Mouse (Mus musculus) heart, embryonic 13.5 days (tissue): ENCODE results near the gene Cp. TPM values are rescaled to one million over a fixed set of nuclear protein-coding genes. Genes with fewer than 3 reads are reported as not detected.
A peak's percentile ranks its signal among the peaks of the same experiment; 100 is the strongest.
"Not testable (repeated sequence)": the region's sequence is repeated elsewhere in the genome, so short reads cannot be mapped to it uniquely, and the experiment has no call there.

Experiments used
- ATAC-seq: fragments of 200-750 bp; cut with Nextera tagmentation; 2 replicates; pipeline ENCODE4 v1.8.0; 2017; ENCODE audit warnings: moderate TSS enrichment; ENCODE audit not compliant: insufficient number of reproducible peaks, low FRiP score, low TSS enrichment; ENCODE audit errors: extremely low read depth
- H3K27ac ChIP-seq: fragments of 300-500 bp; sonication (generic); replicated peaks from 2 replicates; pipeline ENCODE4 v1.5.1; 2015; ENCODE audit warnings: moderate library complexity, mild to moderate bottlenecking, inconsistent platforms
- H3K27me3 ChIP-seq: fragments of 300-500 bp; sonication (generic); replicated peaks from 2 replicates; pipeline ENCODE4 v1.6.1; 2015; ENCODE audit warnings: mild to moderate bottlenecking, inconsistent platforms
- H3K36me3 ChIP-seq: fragments of 300-500 bp; sonication (generic); 2 replicates; pipeline ENCODE4 v1.6.1; 2015; ENCODE audit warnings: mild to moderate bottlenecking, inconsistent platforms
- H3K4me1 ChIP-seq: fragments of 300-500 bp; sonication (generic); 2 replicates; pipeline ENCODE4 v1.6.1; 2015; ENCODE audit warnings: inconsistent platforms
- H3K4me2 ChIP-seq: fragments of 300-500 bp; sonication (generic); 2 replicates; pipeline ENCODE4 v1.6.1; 2015; ENCODE audit warnings: inconsistent platforms, mild to moderate bottlenecking, moderate library complexity
- H3K4me3 ChIP-seq: fragments of 300-500 bp; sonication (generic); 2 replicates; pipeline ENCODE4 v1.5.1; 2015; ENCODE audit warnings: moderate library complexity, mild to moderate bottlenecking, inconsistent platforms
- H3K9ac ChIP-seq: fragments of 300-500 bp; sonication (generic); 2 replicates; pipeline ENCODE4 v1.6.1; 2015; ENCODE audit warnings: inconsistent platforms, mild to moderate bottlenecking, moderate library complexity
- H3K9me3 ChIP-seq: fragments of 300-500 bp; sonication (generic); 2 replicates; pipeline ENCODE4 v1.6.1; 2016; ENCODE audit warnings: inconsistent platforms
- WGBS: fragments of 180-500 bp; shearing (Covaris S2); methylation state at CpG from one replicate; pipeline ENCODE4 v1.1.7; 2015; ENCODE audit warnings: mixed read lengths; 5-methylcytosine and 5-hydroxymethylcytosine counted together
- polyA plus RNA-seq: library from polyadenylated mRNA; unstranded; fragments of >200 nt; fragmentation: Nextera tagmentation; extraction: Ambion mirVana; gene quantifications from 2 replicates; pipeline ENCODE4 v1.2.1, GENCODE M21; 2015

The Cp gene
- polyA plus RNA-seq, result 0.79 and 1.3 TPM in 2 replicates

DNA sequence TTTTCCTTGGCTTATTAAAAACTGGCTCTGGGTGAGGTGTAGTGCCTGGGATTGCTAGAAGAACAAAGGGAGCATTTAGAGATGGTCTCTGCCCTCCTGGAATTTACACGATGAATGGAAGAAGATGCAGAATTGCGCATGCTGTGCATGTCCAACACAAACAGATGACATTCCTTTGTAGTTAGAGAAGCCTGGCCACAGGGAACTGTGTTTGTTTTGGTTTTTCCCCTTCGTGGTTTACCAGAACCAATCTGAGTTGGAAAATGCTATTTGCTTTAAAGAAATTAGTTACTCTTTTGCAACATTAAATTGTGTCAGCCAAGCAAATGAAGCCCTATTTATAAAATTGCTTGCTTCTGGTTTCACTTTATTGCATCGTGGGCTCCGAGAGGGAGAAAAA is at the start of gene Cp:
Cp (plus strand) TSS at position 170 of the 400 bp plus-strand sequence.
- H3K9ac ChIP-seq, result no peak within 1 kb of the TSS
- H3K4me3 ChIP-seq, result no peak within 1 kb of the TSS
- H3K4me1 ChIP-seq, result peaks cover 56% of the 10 kb centered on the region
- no peaks in the 10 kb centered on the region for H3K36me3 ChIP-seq
- H3K27me3 ChIP-seq, result no peaks in the 10 kb centered on the region
- H3K9me3 ChIP-seq, result no peaks in the 10 kb centered on the region
- peak within 1 kb of the TSS; percentile 33; the same call in 1 of the 2 replicates for H3K27ac ChIP-seq
- peak within 1 kb of the TSS; percentile 10; the same call in 1 of the 2 replicates for H3K4me2 ChIP-seq
- ATAC-seq, result no peak
- WGBS, result 53% methylated on average over 5 of the region's 5 CpGs

DNA sequence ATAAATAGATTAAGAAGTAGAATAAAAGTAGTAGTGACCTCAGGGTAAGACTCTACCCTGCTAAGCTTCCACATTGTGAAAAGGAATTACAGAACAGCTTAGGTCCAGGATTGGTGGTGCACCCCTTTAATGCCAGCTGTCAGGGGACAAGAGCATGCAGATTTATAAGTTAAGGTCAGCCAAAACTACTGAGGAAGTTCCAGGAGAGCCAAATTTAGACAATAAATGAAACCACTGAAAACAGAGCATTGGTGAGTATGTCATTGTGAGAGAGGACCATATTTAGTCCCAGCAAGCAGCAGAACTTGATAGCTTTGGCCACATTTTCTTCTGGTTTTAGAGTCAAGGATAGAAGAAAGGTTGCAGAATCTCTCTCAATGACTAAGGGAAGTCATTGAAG is 8.3 kb upstream of the Cp start:
- Histone ChIP-seq H3K4me3 (no peak overlapping the region), H3K9ac (no peak overlapping the region), H3K36me3 (no peaks in the 10 kb centered on the region), H3K27ac (no peak overlapping the region), H3K4me2 (no peak overlapping the region), H3K27me3 (no peaks in the 10 kb centered on the region), H3K4me1 (peaks cover 6% of the 10 kb centered on the region), H3K9me3 (no peaks in the 10 kb centered on the region)
- no peak for ATAC-seq

DNA sequence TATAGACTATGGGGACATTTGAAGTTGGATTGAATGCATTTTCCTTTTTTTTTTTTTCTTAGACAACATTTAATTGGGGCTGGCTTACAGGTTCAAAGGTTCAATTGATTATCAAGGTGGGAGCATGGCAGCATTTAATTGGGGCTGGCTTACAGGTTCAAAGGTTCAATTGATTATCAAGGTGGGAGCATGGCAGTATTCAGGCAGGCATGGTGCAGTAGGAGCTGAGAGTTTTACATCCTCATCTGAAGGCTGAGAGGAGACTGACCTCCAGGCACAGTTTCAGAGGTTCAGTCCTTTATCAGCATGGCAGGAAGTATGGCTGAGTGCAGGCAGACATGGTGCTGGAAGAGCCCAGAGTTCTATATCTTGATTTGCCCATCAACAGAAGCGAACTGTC is 7.5 kb upstream of the Cp start:
- H3K9me3 ChIP-seq, H3K4me2 ChIP-seq, ATAC-seq, H3K27ac ChIP-seq, H3K4me3 ChIP-seq, H3K9ac ChIP-seq, H3K36me3 ChIP-seq, H3K27me3 ChIP-seq: not testable (repeated sequence)
- 58% methylated on average over 1 of the region's 1 CpGs for WGBS
- peaks cover 13% of the 10 kb centered on the region for H3K4me1 ChIP-seq

DNA sequence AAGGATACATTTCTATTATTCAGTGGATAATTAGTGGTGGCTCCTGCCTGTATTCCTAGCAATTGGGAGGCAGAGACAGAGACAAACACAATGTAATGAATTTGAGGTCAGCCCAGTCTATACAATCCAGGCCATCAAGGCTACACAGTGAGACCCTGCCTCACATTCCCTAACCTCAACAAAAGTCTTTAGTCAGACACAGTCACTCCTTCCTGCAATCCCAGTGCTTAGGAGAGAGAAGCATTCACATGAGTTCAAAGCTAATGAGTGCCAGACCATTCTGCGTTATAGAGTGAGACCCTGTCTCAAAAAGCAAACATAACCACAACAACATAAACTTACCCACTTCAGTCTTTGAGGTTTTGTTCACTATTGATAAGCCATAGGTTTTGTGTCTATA is 3.4 kb upstream of the Cp start:
- H3K9me3 ChIP-seq, result no peaks in the 10 kb centered on the region
- no peak overlapping the region for H3K4me3 ChIP-seq
- H3K4me2 ChIP-seq, result no peak overlapping the region
- peak overlapping the region; percentile 86 for H3K27ac ChIP-seq
- H3K27me3 ChIP-seq, result no peaks in the 10 kb centered on the region
- peaks cover 36% of the 10 kb centered on the region for H3K4me1 ChIP-seq
- WGBS, result 63% methylated on average over 1 of the region's 1 CpGs
- H3K9ac ChIP-seq, result no peak overlapping the region
- H3K36me3 ChIP-seq, result no peaks in the 10 kb centered on the region
- ATAC-seq, result no peak

DNA sequence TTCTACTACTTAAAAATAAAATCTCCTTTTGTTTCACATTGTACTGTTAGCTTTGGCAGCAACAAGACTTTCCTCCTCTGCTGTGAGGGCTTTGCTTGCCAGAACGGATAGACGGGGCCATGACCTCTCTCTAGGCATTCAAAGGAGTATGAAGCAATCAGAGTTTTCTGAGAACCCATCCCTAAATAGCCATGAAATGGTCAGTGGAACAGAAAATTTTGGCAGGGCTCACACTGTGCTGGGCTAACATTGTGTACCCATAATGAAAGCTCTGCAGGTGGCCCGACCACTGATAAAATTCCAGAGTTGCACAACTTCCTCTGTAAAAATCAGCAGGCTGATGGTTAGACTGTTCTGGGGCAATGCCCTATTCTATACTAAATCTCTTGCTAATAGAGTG is 3.0 kb upstream of the Cp start:
- H3K9me3 ChIP-seq, result no peaks in the 10 kb centered on the region
- H3K27me3 ChIP-seq, result no peaks in the 10 kb centered on the region
- WGBS, result 23% methylated on average over 3 of the region's 3 CpGs
- H3K4me1 ChIP-seq, result peaks cover 40% of the 10 kb centered on the region
- H3K4me3 ChIP-seq, result no peak overlapping the region
- no peaks in the 10 kb centered on the region for H3K36me3 ChIP-seq
- H3K9ac ChIP-seq, result no peak overlapping the region
- H3K4me2 ChIP-seq, result no peak overlapping the region
- peak overlapping the region; percentile 86 for H3K27ac ChIP-seq
- peak; percentile 76; the same call in 1 of the 2 replicates for ATAC-seq

DNA sequence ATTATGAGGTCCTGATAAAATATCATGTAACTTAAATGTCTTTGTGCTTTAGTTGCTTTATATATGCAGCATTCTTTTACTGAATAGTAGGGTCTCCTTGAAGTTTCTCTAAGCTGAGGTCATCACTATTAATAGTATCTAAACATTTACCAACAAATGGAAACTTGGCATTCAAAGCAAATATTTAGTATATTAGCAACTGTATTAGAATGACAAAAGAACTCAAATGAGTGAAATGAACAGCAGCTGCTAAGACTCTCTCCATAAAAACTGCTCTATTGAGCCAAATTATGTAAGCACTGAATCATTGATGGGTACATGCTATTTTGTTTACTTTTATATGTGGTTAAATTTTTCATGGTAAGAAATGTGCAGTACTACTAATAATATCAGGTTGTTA is 1.2 kb downstream of the Cp start:
- Histone ChIP-seq H3K36me3 (no peaks in the 10 kb centered on the region), H3K4me2 (no peak overlapping the region), H3K9ac (no peak overlapping the region), H3K27ac (no peak overlapping the region), H3K4me1 (peaks cover 55% of the 10 kb centered on the region), H3K4me3 (no peak overlapping the region), H3K27me3 (no peaks in the 10 kb centered on the region), H3K9me3 (no peaks in the 10 kb centered on the region)
- ATAC-seq, result no peak

DNA sequence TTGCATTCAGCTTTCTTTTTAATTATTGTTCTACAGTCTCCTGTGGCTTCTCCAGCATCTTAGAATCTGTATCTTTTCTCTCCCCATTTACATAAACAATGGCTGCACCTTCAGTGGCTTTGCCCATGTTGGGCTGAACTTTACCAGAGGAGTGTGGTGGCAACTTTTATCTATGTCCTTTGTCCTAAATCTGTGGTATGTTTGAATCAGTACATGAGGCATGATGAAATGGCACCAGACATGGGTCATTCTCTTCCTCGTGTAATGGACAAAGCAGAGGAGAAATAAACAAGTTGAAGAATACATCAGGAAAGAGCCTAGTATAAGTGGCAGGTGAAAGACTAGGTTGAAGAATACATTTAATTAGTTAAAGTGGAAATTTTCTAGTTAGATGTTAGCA is 2.1 kb downstream of the Cp start:
- H3K27ac ChIP-seq, result no peak overlapping the region
- H3K9ac ChIP-seq, result no peak overlapping the region
- H3K4me2 ChIP-seq, result no peak overlapping the region
- H3K4me3 ChIP-seq, result no peak overlapping the region
- 73% methylated on average over 1 of the region's 1 CpGs for WGBS
- H3K9me3 ChIP-seq, result no peaks in the 10 kb centered on the region
- H3K27me3 ChIP-seq, result no peaks in the 10 kb centered on the region
- no peaks in the 10 kb centered on the region for H3K36me3 ChIP-seq
- peaks cover 49% of the 10 kb centered on the region for H3K4me1 ChIP-seq
- no peak for ATAC-seq

DNA sequence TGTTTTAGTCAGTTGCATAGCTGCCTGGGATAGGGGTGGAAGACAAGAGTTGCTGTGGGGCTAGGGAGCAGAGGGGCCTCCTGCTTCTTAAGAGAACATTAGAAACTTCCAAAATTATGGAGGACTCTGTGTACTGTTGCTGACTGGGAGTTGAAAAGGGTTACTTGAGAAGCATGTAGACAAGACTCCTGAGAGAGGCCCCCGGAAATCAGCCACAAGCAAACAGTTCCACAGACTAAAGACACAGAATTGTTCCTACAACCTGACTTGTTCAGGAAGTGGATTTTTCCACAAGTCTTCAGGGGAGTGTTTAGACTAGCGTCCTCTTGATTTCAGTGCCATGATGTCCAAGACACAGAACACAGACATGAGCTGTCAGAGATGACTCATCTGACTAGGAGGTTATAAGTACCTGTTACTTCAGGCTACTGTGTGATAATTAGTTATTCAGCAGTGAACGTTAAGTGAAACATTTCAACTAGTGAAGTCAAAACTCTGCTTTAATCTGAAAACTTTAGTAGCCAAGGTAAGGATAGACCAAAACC is 3.8 kb downstream of the Cp start:
- Histone ChIP-seq H3K4me1 (peaks cover 55% of the 10 kb centered on the region), H3K4me2 (no peak overlapping the region), H3K36me3 (no peaks in the 10 kb centered on the region), H3K27me3 (no peaks in the 10 kb centered on the region), H3K9ac (no peak overlapping the region), H3K27ac (peak overlapping the region; percentile 25), H3K4me3 (no peak overlapping the region), H3K9me3 (no peaks in the 10 kb centered on the region)
- WGBS, result 46% methylated on average over 3 of the region's 3 CpGs
- no peak for ATAC-seq

DNA sequence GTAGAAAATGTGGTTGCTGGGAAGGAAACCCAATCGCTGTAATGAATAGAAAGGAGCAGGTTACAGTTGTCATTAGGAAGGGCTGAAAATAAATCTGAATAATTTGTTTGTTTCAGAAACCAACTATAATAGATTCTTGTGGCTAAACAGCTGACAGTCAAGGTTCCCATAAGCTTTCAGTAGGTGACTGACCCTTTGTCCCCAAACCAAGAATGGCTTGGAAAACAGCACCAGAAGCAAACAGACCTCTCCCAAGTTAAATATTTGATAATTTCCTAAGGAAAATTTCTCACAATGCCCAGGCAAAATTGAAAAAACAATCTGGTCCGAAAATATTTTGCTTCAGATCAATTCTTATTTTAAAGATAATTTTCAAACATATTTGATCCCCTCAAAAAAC is 4.5 kb downstream of the Cp start:
- H3K36me3 ChIP-seq, result no peaks in the 10 kb centered on the region
- no peak overlapping the region for H3K9ac ChIP-seq
- H3K4me2 ChIP-seq, result no peak overlapping the region
- H3K4me1 ChIP-seq, result peaks cover 59% of the 10 kb centered on the region
- WGBS, result 68% methylated on average over 2 of the region's 2 CpGs
- ATAC-seq, result no peak
- no peak overlapping the region for H3K27ac ChIP-seq
- no peak overlapping the region for H3K4me3 ChIP-seq
- no peaks in the 10 kb centered on the region for H3K9me3 ChIP-seq
- H3K27me3 ChIP-seq, result no peaks in the 10 kb centered on the region

DNA sequence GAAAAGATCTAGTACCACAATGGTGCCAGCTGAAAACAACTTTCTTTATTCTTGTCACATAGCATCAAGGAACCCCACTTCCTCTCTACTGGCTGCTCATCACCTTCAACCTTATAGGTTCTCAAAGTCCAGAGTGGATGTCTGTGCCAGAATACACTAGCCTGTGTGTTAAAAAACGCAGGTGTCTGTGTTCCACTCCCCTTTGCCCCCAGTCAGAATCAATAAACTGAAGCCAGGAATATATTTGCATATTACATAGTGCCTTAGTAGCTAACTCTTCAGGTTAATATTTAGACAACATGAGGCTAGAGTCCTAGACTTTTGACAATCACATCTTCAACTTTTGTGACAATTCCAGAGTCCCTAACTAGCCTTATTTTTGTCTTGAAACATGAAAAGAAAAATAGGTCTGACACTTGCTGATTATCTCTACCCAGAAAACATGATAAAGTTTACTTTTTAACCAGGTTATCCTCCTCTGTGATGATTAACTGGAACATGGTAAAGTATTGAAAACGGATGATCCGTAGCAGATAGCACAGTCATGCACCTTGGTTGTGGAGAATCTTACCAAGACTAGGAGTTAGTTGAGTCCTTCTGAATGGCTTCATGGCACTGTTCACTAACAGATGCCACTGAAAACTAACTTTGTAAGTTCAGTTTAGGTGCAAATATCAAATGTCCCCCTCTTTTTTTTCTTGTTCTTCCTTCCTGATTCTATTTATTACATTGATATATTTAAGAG is 6.1 kb downstream of the Cp start:
- H3K27ac ChIP-seq, result no peak overlapping the region
- no peak for ATAC-seq
- no peaks in the 10 kb centered on the region for H3K36me3 ChIP-seq
- WGBS, result 76% methylated on average over 3 of the region's 3 CpGs
- peaks cover 46% of the 10 kb centered on the region for H3K4me1 ChIP-seq
- H3K9ac ChIP-seq, result no peak overlapping the region
- no peaks in the 10 kb centered on the region for H3K9me3 ChIP-seq
- H3K4me3 ChIP-seq, result no peak overlapping the region
- no peaks in the 10 kb centered on the region for H3K27me3 ChIP-seq
- no peak overlapping the region for H3K4me2 ChIP-seq

DNA sequence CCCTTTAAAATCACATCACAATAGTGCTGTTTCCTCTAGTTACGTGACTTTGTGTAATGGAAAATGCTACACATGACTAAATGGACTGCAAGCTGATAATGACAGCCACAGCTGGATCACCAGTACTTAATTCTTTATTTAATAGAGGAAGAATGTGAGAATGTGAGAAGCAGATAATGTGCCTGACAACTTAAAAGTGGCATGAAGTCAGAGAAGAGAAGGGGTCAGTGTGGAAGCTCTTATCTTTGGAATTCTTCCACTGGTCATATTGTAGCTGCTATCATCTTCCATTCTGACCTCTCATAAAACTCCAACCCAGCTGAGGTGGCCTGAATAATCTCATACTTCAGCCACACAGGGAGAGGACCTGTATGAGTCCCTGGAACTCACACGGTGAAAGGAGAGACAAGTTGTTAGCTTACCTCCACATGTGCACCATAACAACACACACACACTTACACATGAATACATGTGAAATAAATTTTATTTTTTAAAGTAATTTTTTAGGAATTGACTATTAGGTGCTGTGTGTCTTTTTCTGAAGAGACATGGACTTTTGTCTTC is 7.9 kb downstream of the Cp start:
- Histone ChIP-seq H3K9ac (no peak overlapping the region), H3K27ac (peak overlapping the region; percentile 84), H3K4me2 (peak overlapping the region; percentile 12; the same call in 1 of the 2 replicates), H3K9me3 (no peaks in the 10 kb centered on the region), H3K4me1 (peaks cover 38% of the 10 kb centered on the region), H3K4me3 (no peak overlapping the region), H3K36me3 (no peaks in the 10 kb centered on the region), H3K27me3 (no peaks in the 10 kb centered on the region)
- 11% methylated on average over 2 of the region's 2 CpGs for WGBS
- ATAC-seq, result peak; percentile 58; the same call in 1 of the 2 replicates

DNA sequence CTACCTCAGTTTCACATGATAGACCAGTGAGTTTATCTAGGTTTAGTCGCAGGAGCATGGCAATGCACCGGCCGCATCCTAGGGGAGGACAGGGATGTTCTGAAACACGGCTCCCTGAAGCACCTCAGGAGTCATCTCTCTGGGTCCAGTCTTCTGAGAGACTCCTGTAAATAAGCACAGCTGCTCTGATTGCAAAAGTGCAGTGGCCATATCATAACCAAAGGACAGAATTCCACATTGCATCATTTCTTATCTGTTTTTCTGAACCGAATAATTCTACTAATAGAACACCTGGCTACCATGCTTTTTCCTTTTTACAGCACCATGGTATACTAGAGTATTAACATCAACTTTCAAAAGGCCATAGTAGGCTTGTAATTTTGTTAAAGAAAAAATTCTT is 8.4 kb downstream of the Cp start:
- H3K27ac ChIP-seq, result peak overlapping the region; percentile 84
- peaks cover 35% of the 10 kb centered on the region for H3K4me1 ChIP-seq
- no peaks in the 10 kb centered on the region for H3K27me3 ChIP-seq
- no peak overlapping the region for H3K4me3 ChIP-seq
- no peak for ATAC-seq
- H3K9ac ChIP-seq, result no peak overlapping the region
- H3K4me2 ChIP-seq, result peak overlapping the region; percentile 12; the same call in 1 of the 2 replicates
- H3K36me3 ChIP-seq, result no peaks in the 10 kb centered on the region
- no peaks in the 10 kb centered on the region for H3K9me3 ChIP-seq
- 66% methylated on average over 5 of the region's 5 CpGs for WGBS
